Mouse (Mus musculus) hindbrain, postnatal 0 days (tissue): Measurements from ENCODE around the gene 4930404H24Rik. TPM values are rescaled to one million over a fixed set of nuclear protein-coding genes. Genes with fewer than 3 reads are reported as not detected.

Source experiments
- ATAC-seq: fragments of 200-750 bp; cut with Nextera tagmentation; 2 replicates; pipeline ENCODE4 v1.8.0; 2017; ENCODE audit warnings: mild to moderate bottlenecking, moderate TSS enrichment, moderate library complexity
- DNase-seq: peaks from one replicate; pipeline ENCODE4 v3.0.0-alpha.2; 2015; ENCODE audit warnings: low spot score
- H3K27ac ChIP-seq: fragments of 300-500 bp; sonication (generic); 2 replicates; pipeline ENCODE4 v1.5.1; 2014; ENCODE audit warnings: mild to moderate bottlenecking
- H3K27me3 ChIP-seq: fragments of 300-500 bp; sonication (generic); 2 replicates; pipeline ENCODE4 v1.6.1; 2014; ENCODE audit warnings: low read length, mixed read lengths; ENCODE audit not compliant: insufficient read depth
- H3K36me3 ChIP-seq: fragments of 300-500 bp; sonication (generic); 2 replicates; pipeline ENCODE4 v1.6.1; 2014; ENCODE audit warnings: low read length, mixed read lengths; ENCODE audit not compliant: insufficient read depth
- H3K4me1 ChIP-seq: fragments of 300-500 bp; sonication (generic); 2 replicates; pipeline ENCODE4 v1.6.1; 2014; ENCODE audit warnings: antibody characterized with exemption, low read length, mixed read lengths; ENCODE audit not compliant: insufficient read depth
- H3K4me2 ChIP-seq: fragments of 300-500 bp; sonication (generic); 2 replicates; pipeline ENCODE4 v1.6.1; 2014; ENCODE audit warnings: low read depth, mild to moderate bottlenecking, low read length, moderate library complexity, mixed read lengths
- H3K4me3 ChIP-seq: fragments of 300-500 bp; sonication (generic); 2 replicates; pipeline ENCODE4 v1.5.1; 2014; ENCODE audit warnings: low read length
- H3K9ac ChIP-seq: fragments of 300-500 bp; sonication (generic); replicated peaks from 2 replicates; pipeline ENCODE4 v1.6.1; 2014; ENCODE audit warnings: mild to moderate bottlenecking, low read length, moderate library complexity, mixed read lengths
- H3K9me3 ChIP-seq: fragments of 300-500 bp; sonication (generic); 2 replicates; pipeline ENCODE4 v1.6.1; 2016; ENCODE audit warnings: low read length, mixed read lengths
- CTCF ChIP-seq: IDR thresholded peaks from 2 replicates; pipeline ENCODE4 v1.5.1; 2016; ENCODE audit warnings: antibody characterized with exemption, control low read depth, low read depth
- WGBS: fragments of 180-500 bp; shearing (Covaris S2); extraction: QIAGEN DNeasy Blood & Tissue Kit; methylation state at CpG from one replicate; pipeline ENCODE4 v1.1.7; 2014; 5-methylcytosine and 5-hydroxymethylcytosine counted together
- polyA plus RNA-seq: library from polyadenylated mRNA; unstranded; fragments of >200 nt; fragmentation: Nextera tagmentation; extraction: Ambion mirVana; gene quantifications from 2 replicates; pipeline ENCODE4 v1.2.1, GENCODE M21; 2015
- total RNA-seq: library from RNA; depleted of rRNA; stranded (reverse); fragments of >200 nt; gene quantifications from 2 replicates; pipeline ENCODE4 v1.2.3, GENCODE M21; 2014; rRNA removed

Gene 4930404H24Rik
- total RNA-seq (not detected in 2 replicates), polyA plus RNA-seq (not detected in 2 replicates)

DNA sequence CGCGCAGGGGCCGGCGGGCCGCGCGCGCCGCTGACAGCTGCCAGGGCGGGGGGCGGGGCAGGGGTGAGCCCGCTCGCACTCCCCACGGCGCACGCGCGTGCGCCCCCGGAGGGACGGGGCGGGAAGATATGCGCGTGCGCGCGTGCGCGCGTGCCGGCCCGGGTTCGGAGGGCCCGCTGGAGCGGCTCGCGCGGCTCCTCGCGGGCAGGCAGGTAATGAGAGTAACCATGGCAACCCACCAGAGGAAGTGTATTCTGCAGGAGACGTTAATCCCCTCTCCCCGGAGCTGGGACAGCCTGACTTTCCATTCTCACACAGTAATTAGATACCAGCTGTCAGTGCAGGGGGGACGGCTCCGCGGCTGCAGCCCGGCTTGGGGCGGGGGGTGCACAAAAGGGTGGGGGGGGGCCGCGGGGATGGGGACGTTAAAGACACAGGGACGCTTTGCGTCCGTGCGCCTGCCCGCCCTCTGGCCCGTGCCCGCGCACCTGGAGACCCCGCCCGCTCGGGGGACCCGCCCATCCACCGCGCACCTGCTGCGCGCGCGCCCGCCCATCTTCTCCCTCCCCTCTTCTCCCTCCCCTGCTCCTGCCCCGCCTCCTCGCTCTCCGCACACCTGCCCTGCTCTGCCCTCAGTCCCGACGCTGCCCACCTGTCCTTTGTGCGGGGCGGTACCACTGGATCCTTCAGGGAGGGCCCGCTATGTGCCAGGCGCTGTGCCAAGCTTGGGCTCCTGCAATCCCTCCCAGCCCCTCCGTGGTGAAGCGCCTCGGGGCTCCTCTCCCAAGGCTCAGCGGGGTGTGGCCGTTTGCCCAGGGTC lies at the start of gene 4930404H24Rik:
Gene 4930404H24Rik, plus strand, starts transcription at position 218 of the 820 bp plus-strand sequence.
- H3K36me3 ChIP-seq = no peaks in the 10 kb centered on the region
- H3K4me3 ChIP-seq = peak within 1 kb of the TSS; percentile 52
- ATAC-seq = peak; percentile 86
- DNase-seq = peak; percentile 96
- no peaks in the 10 kb centered on the region for H3K9me3 ChIP-seq
- TF ChIP-seq CTCF = no peak
- WGBS = under 1% methylated on average over 55 of the region's 83 CpGs
- peak within 1 kb of the TSS; percentile 97 for H3K27ac ChIP-seq
- H3K27me3 ChIP-seq = no peaks in the 10 kb centered on the region
- peak within 1 kb of the TSS; percentile 67 for H3K9ac ChIP-seq
- peak within 1 kb of the TSS; percentile 91 for H3K4me2 ChIP-seq
- H3K4me1 ChIP-seq = peaks cover 47% of the 10 kb centered on the region

DNA sequence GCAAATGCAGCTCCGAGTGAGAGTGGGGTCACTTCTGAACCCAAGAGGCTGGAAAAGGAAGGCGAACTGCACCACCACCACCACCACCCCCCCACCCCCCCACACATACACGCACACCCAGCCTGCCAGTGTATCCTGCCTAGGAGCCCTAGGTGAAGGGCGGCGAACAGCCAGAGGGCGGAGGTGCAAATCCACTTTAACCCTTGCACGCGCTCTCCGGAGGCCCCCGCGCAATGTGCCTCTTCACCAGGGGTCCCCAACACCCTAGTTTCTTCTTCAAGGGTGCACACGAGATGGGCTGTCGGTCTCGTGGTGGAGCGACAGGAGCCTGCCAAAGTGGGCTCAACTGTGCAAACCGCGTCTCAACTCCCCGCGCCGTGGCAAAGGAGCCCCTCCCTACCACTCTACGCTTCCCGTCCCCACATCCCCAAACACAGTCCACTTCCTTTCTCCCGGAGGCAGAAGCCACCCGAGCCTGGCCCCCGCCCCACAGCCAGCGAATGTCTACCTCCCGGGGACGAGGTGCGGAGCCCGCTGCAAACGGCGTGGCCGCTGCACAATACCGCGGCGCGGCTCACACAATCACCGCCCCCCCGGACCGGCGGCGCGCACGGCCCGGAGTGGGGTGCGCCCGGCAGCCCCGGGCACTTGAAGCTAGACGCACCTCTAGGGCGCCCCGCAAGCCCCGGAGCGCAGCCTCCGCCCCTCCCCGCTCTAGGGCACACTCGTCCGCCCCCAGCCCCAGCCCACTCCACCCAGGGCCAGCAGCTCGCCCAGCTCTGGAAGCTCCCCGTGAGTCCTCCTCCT lies 49.0 kb upstream of the 4930404H24Rik start:
- WGBS = 2% methylated on average over 55 of the region's 59 CpGs

DNA sequence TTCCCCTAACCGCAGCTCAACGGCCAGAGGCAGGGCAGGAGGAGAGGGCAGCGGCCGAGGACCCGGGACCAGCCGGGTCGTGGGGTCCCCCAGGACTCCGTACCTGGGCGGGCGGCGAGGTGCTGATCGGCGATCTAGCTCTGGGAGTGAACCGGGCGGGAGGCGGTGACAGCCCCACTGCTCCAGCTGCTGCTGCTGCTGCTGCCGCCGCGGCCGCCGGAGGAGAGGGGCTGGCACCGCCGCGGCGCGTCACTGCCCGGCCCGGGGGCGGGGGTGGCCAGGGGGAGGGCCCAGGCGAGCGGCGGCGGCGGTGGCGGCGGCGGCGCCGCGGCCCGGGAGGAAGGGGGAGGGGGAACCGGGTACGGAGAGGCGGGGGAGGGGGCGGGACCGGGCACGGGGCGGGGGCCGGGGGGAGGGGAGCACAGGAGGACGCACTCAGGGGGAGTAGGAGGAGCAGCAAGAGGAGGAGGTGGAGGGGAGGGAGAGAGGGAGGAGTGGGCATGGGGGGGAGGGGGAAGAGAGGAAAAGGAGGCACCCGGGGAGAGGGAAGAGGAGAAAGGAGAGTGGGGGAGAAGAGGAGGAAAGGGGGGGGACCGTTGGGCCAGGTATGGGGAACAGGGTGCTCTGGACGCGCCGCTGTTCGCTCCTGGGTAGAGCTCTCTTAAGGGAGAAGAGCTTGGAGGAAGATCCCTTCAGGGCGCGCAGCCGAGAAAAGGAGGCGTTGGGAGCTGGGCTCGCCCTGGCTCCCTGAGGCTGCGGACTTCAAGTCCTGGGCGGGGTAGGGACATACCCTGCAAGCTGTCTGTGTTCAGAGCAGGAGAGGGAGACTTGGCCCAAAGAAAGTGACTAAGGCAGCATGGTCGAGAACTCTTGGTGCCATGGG lies 48.1 kb upstream of the 4930404H24Rik start:
- no peaks in the 10 kb centered on the region for H3K36me3 ChIP-seq
- no peak for TF ChIP-seq CTCF
- H3K9ac ChIP-seq = peak overlapping the region; percentile 70
- DNase-seq (peak; percentile 83), ATAC-seq (peak; percentile 82)
- 0% methylated on average over 37 of the region's 64 CpGs for WGBS
- peak overlapping the region; percentile 63 for H3K4me3 ChIP-seq
- H3K27ac ChIP-seq = peak overlapping the region; percentile 77
- no peaks in the 10 kb centered on the region for H3K27me3 ChIP-seq
- H3K4me1 ChIP-seq = peaks cover 23% of the 10 kb centered on the region
- peak overlapping the region; percentile 99 for H3K4me2 ChIP-seq
- H3K9me3 ChIP-seq = no peaks in the 10 kb centered on the region

More for the DNA sequence above, 49.0 kb upstream of the 4930404H24Rik start:
- TF ChIP-seq CTCF = no peak
- Histone ChIP-seq H3K27ac (peak overlapping the region; percentile 77), H3K9ac (peak overlapping the region; percentile 70), H3K36me3 (no peaks in the 10 kb centered on the region), H3K4me2 (peak overlapping the region; percentile 99), H3K4me3 (peak overlapping the region; percentile 63), H3K4me1 (peaks cover 23% of the 10 kb centered on the region), H3K9me3 (no peaks in the 10 kb centered on the region), H3K27me3 (no peaks in the 10 kb centered on the region)
- peak; percentile 53 for DNase-seq
- peak; percentile 70 for ATAC-seq

DNA sequence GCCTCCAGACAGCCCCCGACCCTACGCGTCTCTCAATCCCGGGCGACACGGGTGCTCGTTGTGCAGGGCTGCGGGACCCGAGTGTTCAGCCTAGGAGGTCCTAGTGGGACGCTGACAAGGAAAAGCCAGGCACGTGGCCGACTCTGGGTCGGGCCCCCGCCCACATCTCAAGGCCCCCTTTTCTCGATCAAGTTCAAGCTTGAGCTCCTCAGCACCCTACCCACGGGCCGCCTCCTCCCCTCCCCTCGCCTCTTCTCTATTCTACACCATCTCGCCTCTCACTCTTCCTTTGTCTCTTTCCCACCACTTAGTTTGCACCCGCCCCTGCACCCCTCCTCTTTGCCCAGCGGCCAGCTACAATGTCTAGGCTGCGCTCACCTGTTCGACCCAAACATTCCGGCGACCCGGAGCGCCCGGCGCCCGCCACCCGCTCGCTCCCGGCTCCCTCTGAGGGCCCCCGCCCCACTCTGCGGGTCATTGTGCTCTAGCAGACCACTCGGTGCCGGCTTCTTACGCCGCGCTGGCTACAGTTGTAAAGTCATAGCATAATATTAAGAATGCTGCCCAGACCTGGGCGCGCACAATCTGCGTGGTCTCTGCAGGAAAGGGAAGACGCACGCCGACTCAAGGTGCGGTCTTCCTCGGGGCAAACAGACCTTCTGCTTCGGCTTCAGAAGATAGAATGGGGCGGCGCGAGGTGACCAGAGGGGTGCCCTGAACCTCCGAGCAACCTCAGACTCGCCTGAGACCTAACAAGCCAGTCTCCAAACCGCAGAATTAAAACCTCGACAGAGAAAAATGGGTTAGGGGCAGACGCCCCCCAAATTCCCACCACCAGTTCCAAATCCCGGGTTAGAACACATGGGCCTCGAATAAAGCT lies 47.2 kb upstream of the 4930404H24Rik start:
- DNase-seq = peak; percentile 49
- H3K4me3 ChIP-seq = peak overlapping the region; percentile 63

DNA sequence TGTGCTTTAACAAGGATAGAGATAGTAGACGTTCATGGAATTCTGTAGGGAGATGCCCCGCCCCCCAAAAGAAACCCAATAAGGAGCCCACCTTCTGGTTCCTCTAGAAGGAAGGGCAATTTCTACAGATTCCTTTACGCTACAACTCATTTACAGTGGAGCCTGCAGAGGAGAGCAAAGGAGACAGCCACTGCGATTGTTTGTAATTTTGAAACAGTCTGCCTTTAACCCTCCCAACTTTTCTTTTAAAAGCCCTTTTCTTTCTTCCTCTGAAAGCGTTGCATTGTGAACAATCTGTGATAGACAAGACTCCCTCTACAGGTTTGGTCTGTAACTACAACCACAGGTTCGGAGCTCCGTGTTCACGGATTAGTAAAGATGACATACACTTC lies 46.6 kb upstream of the 4930404H24Rik start:
- DNase-seq (peak; percentile 91), ATAC-seq (no peak)
- H3K9ac ChIP-seq = peak overlapping the region; percentile 70; the same call in 1 of the 2 replicates
- peak overlapping the region; percentile 63 for H3K4me3 ChIP-seq
- peak; percentile 81 for TF ChIP-seq CTCF
- H3K27me3 ChIP-seq = no peaks in the 10 kb centered on the region
- H3K27ac ChIP-seq = peak overlapping the region; percentile 77; the same call in 1 of the 2 replicates
- WGBS = under 1% methylated on average over 8 of the region's 8 CpGs
- H3K4me2 ChIP-seq = peak overlapping the region; percentile 99
- H3K36me3 ChIP-seq = no peaks in the 10 kb centered on the region
- no peaks in the 10 kb centered on the region for H3K9me3 ChIP-seq
- peaks cover 16% of the 10 kb centered on the region for H3K4me1 ChIP-seq

More for the DNA sequence above, 47.2 kb upstream of the 4930404H24Rik start:
- peak overlapping the region; percentile 99 for H3K4me2 ChIP-seq
- H3K36me3 ChIP-seq = no peaks in the 10 kb centered on the region
- WGBS = under 1% methylated on average over 56 of the region's 59 CpGs
- H3K9ac ChIP-seq = peak overlapping the region; percentile 70
- peak; percentile 54 for ATAC-seq
- H3K27ac ChIP-seq = peak overlapping the region; percentile 77
- peaks cover 21% of the 10 kb centered on the region for H3K4me1 ChIP-seq
- no peaks in the 10 kb centered on the region for H3K9me3 ChIP-seq
- TF ChIP-seq CTCF = no peak
- no peaks in the 10 kb centered on the region for H3K27me3 ChIP-seq
